ENCODE assay signal across 7 mouse cellular contexts in genomic region chr13:23700786-23701520, GRCm38 (mm10). TPM values are rescaled to one million over a fixed set of nuclear protein-coding genes. Genes with fewer than 3 reads are reported as not detected.
DNase-seq lines count a peak whose midpoint lies in the region.

No protein-coding gene starts in this region.

- peak; percentile 76 for DNase-seq in T-cell, adult 2 months (ENCODE audit: low spot score)
- DNase-seq in cerebellum, postnatal 10 days = peak; percentile 74 to 80
- DNase-seq in frontal cortex, postnatal 14 days (ENCODE audit: low spot score in 2 of 2) = peak; percentile 45 to 70
- peak; percentile 83 for DNase-seq in hindlimb bud, embryonic 11.5 days (ENCODE audit: extremely low spot score, low read depth, low spot score)
- peak; percentile 69 to 72 for DNase-seq in left cerebral cortex, adult 18-20 months (ENCODE audit: low spot score in 2 of 2)
- DNase-seq in lung, postnatal 4 days = peak; percentile 56 to 82
- peak; percentile 47 to 48 for DNase-seq in right cerebral cortex, postnatal 36 days (ENCODE audit: low spot score in 2 of 2)

RNA-seq across cellular contexts. Expression of gene Hist1h4c, which starts 2.7 kb away (rescaled TPM):
- 100 to 1,000 TPM; 114 to 117 TPM for total RNA-seq in left cerebral cortex, adult 18-20 months (2021)

RNA-seq across cellular contexts. Expression of gene Hist1h1t, which starts 5.3 kb away (rescaled TPM):
- total RNA-seq in left cerebral cortex, adult 18-20 months (2021) = not detected

RNA-seq across cellular contexts. Expression of gene Hfe, which starts 9.7 kb away (rescaled TPM):
- 1 to 10 TPM; 3.4 to 3.9 TPM for total RNA-seq in left cerebral cortex, adult 18-20 months (2021)

RNA-seq across cellular contexts. Expression of gene Hist1h2bc, which starts 17.0 kb away (rescaled TPM):
- total RNA-seq in left cerebral cortex, adult 18-20 months (2021) = 10 to 100 TPM; 29.7 to 32.4 TPM

RNA-seq across cellular contexts. Expression of gene Hist1h2ac, which starts 17.2 kb away (rescaled TPM):
- 1 to 10 TPM; 2.4 to 2.5 TPM for total RNA-seq in left cerebral cortex, adult 18-20 months (2021)

Comparison
In these comparisons a context has a peak if more than half of its experiments do, and no peak if none do; other contexts are left out.
1. Peak in every context shown above with its lines: DNase-seq.